Mouse (Mus musculus): ENCODE measurements around the gene Sorbs1. TPM values are rescaled to one million over a fixed set of nuclear protein-coding genes. Genes with fewer than 3 reads are reported as not detected.
A peak's percentile ranks its signal among the peaks of the same experiment; 100 is the strongest.

The Sorbs1 gene
- polyA plus RNA-seq, 1 experiment from 2014 or later: 72.1 TPM

GRCm38 (mm10) chr19:40270351-40271307 is 242.9 kb downstream of the Sorbs1 start:
- peak overlapping the region; percentile 77 for H3K9ac ChIP-seq
- H3K27me3 ChIP-seq (replicated peaks): no peaks in the 10 kb centered on the region
- H3K4me2 ChIP-seq (replicated peaks): peak overlapping the region; percentile 88
- H3K36me3 ChIP-seq: no peaks in the 10 kb centered on the region
- peak; percentile 57 for ATAC-seq
- no peaks in the 10 kb centered on the region for H3K9me3 ChIP-seq
- WGBS: 7% methylated on average over 63 of the region's 63 CpGs
- peak overlapping the region; percentile 71 for H3K27ac ChIP-seq
- H3K4me3 ChIP-seq (replicated peaks): peak overlapping the region; percentile 67
- peaks cover 3% of the 10 kb centered on the region; the same call in 1 of the 2 replicates for H3K4me1 ChIP-seq (replicated peaks)

GRCm38 (mm10) chr19:40269526-40269925 is 244.1 kb downstream of the Sorbs1 start:
- 81% methylated on average over 5 of the region's 5 CpGs for WGBS
- H3K4me1 ChIP-seq (replicated peaks): peaks cover 3% of the 10 kb centered on the region; the same call in 1 of the 2 replicates
- H3K4me2 ChIP-seq (replicated peaks): peak overlapping the region; percentile 88
- no peak overlapping the region for H3K4me3 ChIP-seq (replicated peaks)
- no peak overlapping the region for H3K27ac ChIP-seq
- H3K36me3 ChIP-seq: no peaks in the 10 kb centered on the region
- no peaks in the 10 kb centered on the region for H3K9me3 ChIP-seq
- H3K9ac ChIP-seq: no peak overlapping the region
- H3K27me3 ChIP-seq (replicated peaks): no peaks in the 10 kb centered on the region
- no peak for ATAC-seq

- H3K27me3 ChIP-seq (replicated peaks): no peaks in the 10 kb centered on the region
- H3K27ac ChIP-seq: no peak overlapping the region
- WGBS: 47% methylated on average over 3 of the region's 3 CpGs
- no peaks in the 10 kb centered on the region for H3K9me3 ChIP-seq
- peaks cover 3% of the 10 kb centered on the region; the same call in 1 of the 2 replicates for H3K4me1 ChIP-seq (replicated peaks)
- no peak for ATAC-seq
- no peak overlapping the region for H3K4me3 ChIP-seq (replicated peaks)
- no peak overlapping the region for H3K9ac ChIP-seq
- 0 out of 2 replicates have a peak overlapping the region, but pooled peaks have one; percentile 9 for H3K4me2 ChIP-seq (replicated peaks)
- no peaks in the 10 kb centered on the region for H3K36me3 ChIP-seq
Observed at GRCm38 (mm10) chr19:40268493-40268892, 245.1 kb downstream of the Sorbs1 start.

- H3K27me3 ChIP-seq (replicated peaks): no peaks in the 10 kb centered on the region
- 79% methylated on average over 1 of the region's 1 CpGs for WGBS
- no peaks in the 10 kb centered on the region for H3K36me3 ChIP-seq
- H3K27ac ChIP-seq: peak overlapping the region; percentile 56; the same call in 1 of the 2 replicates
- H3K4me1 ChIP-seq (replicated peaks): peaks cover 3% of the 10 kb centered on the region; the same call in 1 of the 2 replicates
- H3K9me3 ChIP-seq: no peaks in the 10 kb centered on the region
- H3K9ac ChIP-seq: no peak overlapping the region
- H3K4me2 ChIP-seq (replicated peaks): no peak overlapping the region; the same call in 1 of the 2 replicates
- H3K4me3 ChIP-seq (replicated peaks): no peak overlapping the region
- peak; percentile 46 for ATAC-seq
Observed at GRCm38 (mm10) chr19:40267380-40267779, 246.2 kb downstream of the Sorbs1 start.

- H3K27ac ChIP-seq: no peak overlapping the region
- 96% methylated on average over 1 of the region's 1 CpGs for WGBS
- H3K4me3 ChIP-seq (replicated peaks): no peak overlapping the region
- H3K9me3 ChIP-seq: no peaks in the 10 kb centered on the region
- H3K4me1 ChIP-seq (replicated peaks): peaks cover 4% of the 10 kb centered on the region; the same call in 1 of the 2 replicates
- no peak overlapping the region for H3K9ac ChIP-seq
- no peaks in the 10 kb centered on the region for H3K36me3 ChIP-seq
- H3K27me3 ChIP-seq (replicated peaks): no peaks in the 10 kb centered on the region
- no peak overlapping the region for H3K4me2 ChIP-seq (replicated peaks)
- no peak for ATAC-seq
Observed at GRCm38 (mm10) chr19:40259485-40259884, 254.1 kb downstream of the Sorbs1 start.

- H3K36me3 ChIP-seq: no peaks in the 10 kb centered on the region
- H3K9me3 ChIP-seq: no peaks in the 10 kb centered on the region
- H3K27ac ChIP-seq: no peak overlapping the region
- no peaks in the 10 kb centered on the region for H3K27me3 ChIP-seq (replicated peaks)
- no peak for ATAC-seq
- peaks cover 4% of the 10 kb centered on the region; the same call in 1 of the 2 replicates for H3K4me1 ChIP-seq (replicated peaks)
- H3K9ac ChIP-seq: no peak overlapping the region
- WGBS: 51% methylated on average over 4 of the region's 4 CpGs
- no peak overlapping the region for H3K4me2 ChIP-seq (replicated peaks)
- H3K4me3 ChIP-seq (replicated peaks): no peak overlapping the region
Observed at GRCm38 (mm10) chr19:40257396-40257795, 256.2 kb downstream of the Sorbs1 start.

GRCm38 (mm10) chr19:40256376-40257050 is 257.1 kb downstream of the Sorbs1 start:
- Histone ChIP-seq H3K9me3 (no peaks in the 10 kb centered on the region), H3K27ac (no peak overlapping the region), H3K27me3 (replicated peaks) (no peaks in the 10 kb centered on the region), H3K36me3 (no peaks in the 10 kb centered on the region), H3K4me2 (replicated peaks) (no peak overlapping the region), H3K4me3 (replicated peaks) (no peak overlapping the region), H3K9ac (no peak overlapping the region), H3K4me1 (replicated peaks) (peaks cover 3% of the 10 kb centered on the region; the same call in 1 of the 2 replicates)
- 0 out of 2 replicates have a peak, but pooled peaks have one; percentile 40 for ATAC-seq
- WGBS: 73% methylated on average over 2 of the region's 2 CpGs

- no peaks in the 10 kb centered on the region for H3K9me3 ChIP-seq
- H3K9ac ChIP-seq: no peak overlapping the region
- no peaks in the 10 kb centered on the region for H3K4me1 ChIP-seq (replicated peaks)
- no peaks in the 10 kb centered on the region for H3K36me3 ChIP-seq
- 55% methylated on average over 1 of the region's 1 CpGs for WGBS
- ATAC-seq: no peak
- H3K4me2 ChIP-seq (replicated peaks): no peak overlapping the region
- no peaks in the 10 kb centered on the region for H3K27me3 ChIP-seq (replicated peaks)
- H3K27ac ChIP-seq: no peak overlapping the region
- no peak overlapping the region for H3K4me3 ChIP-seq (replicated peaks)
Observed at GRCm38 (mm10) chr19:40255561-40255960, 258.0 kb downstream of the Sorbs1 start.

- no peak overlapping the region for H3K9ac ChIP-seq
- no peak overlapping the region for H3K4me2 ChIP-seq (replicated peaks)
- H3K4me3 ChIP-seq (replicated peaks): no peak overlapping the region
- WGBS: 92% methylated on average over 3 of the region's 3 CpGs
- H3K36me3 ChIP-seq: no peaks in the 10 kb centered on the region
- no peak overlapping the region for H3K27ac ChIP-seq
- H3K27me3 ChIP-seq (replicated peaks): no peaks in the 10 kb centered on the region
- H3K9me3 ChIP-seq: no peaks in the 10 kb centered on the region
- no peak for ATAC-seq
- no peaks in the 10 kb centered on the region for H3K4me1 ChIP-seq (replicated peaks)
Observed at GRCm38 (mm10) chr19:40254741-40255140, 258.8 kb downstream of the Sorbs1 start.

- no peak overlapping the region for H3K9ac ChIP-seq
- no peak overlapping the region for H3K27ac ChIP-seq
- no peak overlapping the region for H3K4me3 ChIP-seq (replicated peaks)
- no peaks in the 10 kb centered on the region for H3K27me3 ChIP-seq (replicated peaks)
- H3K36me3 ChIP-seq: no peaks in the 10 kb centered on the region
- no peaks in the 10 kb centered on the region for H3K9me3 ChIP-seq
- no peaks in the 10 kb centered on the region for H3K4me1 ChIP-seq (replicated peaks)
- peak; percentile 56; the same call in 1 of the 2 replicates for ATAC-seq
- WGBS: 45% methylated on average over 13 of the region's 13 CpGs
- H3K4me2 ChIP-seq (replicated peaks): no peak overlapping the region
Observed at GRCm38 (mm10) chr19:40253768-40254167, 259.8 kb downstream of the Sorbs1 start.

GRCm38 (mm10) chr19:40251115-40251514 is 262.5 kb downstream of the Sorbs1 start:
- no peaks in the 10 kb centered on the region for H3K27me3 ChIP-seq (replicated peaks)
- no peak overlapping the region for H3K9ac ChIP-seq
- no peaks in the 10 kb centered on the region for H3K36me3 ChIP-seq
- H3K4me1 ChIP-seq (replicated peaks): no peaks in the 10 kb centered on the region
- 86% methylated on average over 4 of the region's 4 CpGs for WGBS
- no peak overlapping the region for H3K27ac ChIP-seq
- no peaks in the 10 kb centered on the region for H3K9me3 ChIP-seq
- ATAC-seq: no peak
- no peak overlapping the region for H3K4me3 ChIP-seq (replicated peaks)
- H3K4me2 ChIP-seq (replicated peaks): no peak overlapping the region

- H3K27me3 ChIP-seq (replicated peaks): no peaks in the 10 kb centered on the region
- no peak overlapping the region for H3K4me3 ChIP-seq (replicated peaks)
- H3K4me2 ChIP-seq (replicated peaks): no peak overlapping the region
- H3K27ac ChIP-seq: no peak overlapping the region
- no peak for ATAC-seq
- no peaks in the 10 kb centered on the region for H3K9me3 ChIP-seq
- H3K4me1 ChIP-seq (replicated peaks): no peaks in the 10 kb centered on the region
- WGBS: 73% methylated on average over 11 of the region's 11 CpGs
- H3K36me3 ChIP-seq: no peaks in the 10 kb centered on the region
- no peak overlapping the region for H3K9ac ChIP-seq
Observed at GRCm38 (mm10) chr19:40249352-40249751, 264.2 kb downstream of the Sorbs1 start.
